Mouse (Mus musculus) cerebellum, adult 18-20 months (tissue): Measurements from ENCODE around the gene 4930469K13Rik.

Experiments
- DNase-seq, 2 experiments: peaks; one replicate each; pipeline ENCODE4 v3.0.0; 2021

Gene 4930469K13Rik

GRCm38 (mm10) chr11:33934286-33934685 lies 164.1 kb downstream of the 4930469K13Rik start:
- DNase-seq = no peak

DNA sequence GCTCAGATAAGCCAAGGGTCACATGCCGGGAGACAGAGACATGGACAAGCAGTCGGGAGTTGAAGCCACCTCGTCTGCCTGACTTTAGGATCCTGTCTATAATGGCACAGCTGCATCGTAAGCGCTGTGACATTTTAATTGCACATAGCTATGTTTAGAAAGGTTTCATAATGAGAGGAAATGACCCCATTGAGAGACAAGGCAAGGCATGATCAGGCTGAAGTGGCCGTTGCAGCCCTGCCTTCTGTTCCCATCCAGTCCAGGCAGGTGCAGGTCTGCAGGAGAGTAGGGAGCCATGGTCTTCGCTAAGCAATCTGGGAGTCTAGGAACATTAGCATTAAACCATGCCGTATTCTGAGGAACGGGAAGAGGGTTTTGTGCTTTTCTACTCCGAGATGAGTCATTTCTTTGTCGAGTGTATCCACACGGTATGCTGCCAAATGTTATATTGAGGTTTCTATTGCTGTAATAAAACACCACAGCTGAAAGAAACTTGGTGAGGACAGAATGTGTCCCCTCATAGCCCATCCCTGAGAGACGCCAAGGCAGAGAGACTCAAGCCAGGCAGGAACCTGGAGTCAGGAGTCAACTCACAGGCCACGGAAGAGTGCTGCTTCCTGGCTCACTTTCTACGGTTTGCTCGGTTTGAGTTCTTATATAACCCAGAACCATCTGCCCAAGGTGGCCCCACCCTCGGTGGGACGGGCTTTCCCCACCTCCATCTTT lies 165.8 kb downstream of the 4930469K13Rik start:
- no peak for DNase-seq

GRCm38 (mm10) chr11:33931836-33932385 lies 166.4 kb downstream of the 4930469K13Rik start:
- no peak for DNase-seq

- DNase-seq = no peak
These were observed 168.9 kb downstream of the 4930469K13Rik start for GRCm38 (mm10) chr11:33929412-33929811.

DNA sequence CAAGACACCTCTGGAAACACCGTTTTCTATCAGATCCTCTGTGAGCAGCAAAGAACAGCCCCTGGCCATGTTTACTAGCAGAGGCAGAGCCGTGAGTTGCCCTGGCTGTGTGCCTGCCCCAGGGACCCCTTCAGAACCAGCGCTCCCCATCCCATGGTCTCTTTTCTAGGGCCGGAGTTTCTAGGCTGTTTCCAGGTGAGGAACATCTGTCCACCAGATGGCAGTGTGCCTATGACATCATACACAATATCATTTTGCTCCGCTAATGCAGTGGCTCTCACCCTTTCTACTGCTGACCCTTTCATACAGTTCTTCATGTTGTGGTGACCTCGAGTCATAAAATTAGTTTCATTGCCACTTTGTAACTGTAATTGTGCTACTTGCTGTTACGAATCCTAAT lies 169.7 kb downstream of the 4930469K13Rik start:
- DNase-seq = no peak

- DNase-seq = no peak
These were observed 170.5 kb downstream of the 4930469K13Rik start for GRCm38 (mm10) chr11:33927836-33928235.

DNA sequence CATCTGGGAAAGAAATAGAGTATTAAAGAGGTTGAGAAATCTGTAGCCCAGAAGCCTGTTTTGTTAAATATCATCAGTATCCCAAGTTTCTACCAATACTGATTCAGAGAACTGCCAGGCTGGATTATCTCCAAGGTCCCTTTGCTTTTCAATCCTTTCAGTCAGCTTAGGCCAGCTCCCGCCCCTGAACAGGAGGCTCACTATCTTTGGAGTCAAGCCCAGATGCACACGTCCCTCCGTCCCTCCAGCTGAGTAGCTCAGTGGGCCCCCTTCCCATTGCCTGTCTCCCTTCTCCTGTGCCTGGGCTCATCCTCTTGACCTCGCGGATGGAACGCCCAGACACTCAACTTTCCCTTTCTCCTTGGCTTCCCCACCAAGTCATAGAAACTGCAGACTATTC lies 171.0 kb downstream of the 4930469K13Rik start:
- DNase-seq = no peak

DNA sequence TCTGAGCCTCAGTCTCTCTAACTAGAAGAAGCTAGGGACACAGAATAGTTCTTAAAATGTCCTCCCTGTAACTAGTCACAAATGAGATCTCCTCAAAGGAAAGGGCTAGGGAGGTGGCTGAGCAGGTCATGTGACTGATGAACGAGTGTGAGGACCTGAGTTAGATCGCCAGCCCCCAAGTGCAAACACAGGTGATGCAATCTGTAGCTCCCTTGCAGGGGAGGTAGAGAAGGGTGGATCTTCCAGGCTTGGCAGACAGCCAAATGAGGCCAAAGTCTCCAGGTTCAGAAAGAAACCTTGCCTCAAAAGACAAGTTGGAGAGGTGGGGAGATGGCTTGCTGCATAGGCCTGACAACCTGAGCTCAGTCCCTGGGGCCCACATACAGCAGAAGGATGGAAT lies 171.8 kb downstream of the 4930469K13Rik start:
- DNase-seq = no peak

- no peak for DNase-seq
These were observed 172.6 kb downstream of the 4930469K13Rik start for GRCm38 (mm10) chr11:33925778-33926177.
